Mouse (Mus musculus): ENCODE results near the gene Dnm1.
"Not testable (repeated sequence)": the region's sequence is repeated elsewhere in the genome, so short reads cannot be mapped to it uniquely, and the experiment has no call there.

Dnm1 gene

DNA sequence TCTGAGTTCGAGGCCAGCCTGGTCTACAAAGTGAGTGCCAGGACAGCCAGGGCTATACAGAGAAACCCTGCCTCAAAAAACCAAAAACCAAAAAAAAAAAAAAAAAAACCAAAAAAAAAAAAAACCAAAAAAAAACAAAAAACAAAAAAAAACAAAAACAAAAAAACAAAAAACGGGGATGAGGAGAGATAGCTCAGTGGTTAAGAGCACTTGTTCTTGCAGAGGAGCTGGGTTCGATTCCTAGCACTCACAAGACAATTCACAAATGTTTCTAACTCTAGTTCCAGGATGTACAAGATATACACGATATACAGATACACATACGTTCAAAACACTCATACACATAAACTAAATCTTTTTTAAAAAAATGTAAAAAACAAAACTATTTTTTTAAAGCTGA lies 9.1 kb upstream of the Dnm1 start:
- not testable (repeated sequence) for DNase-seq (ENCODE audit: low spot score in 2 of 2)

GRCm38 (mm10) chr2:32361437-32361836 lies 8.3 kb upstream of the Dnm1 start:
- peak; percentile 81 to 82 for DNase-seq (ENCODE audit: low spot score in 2 of 2)

DNA sequence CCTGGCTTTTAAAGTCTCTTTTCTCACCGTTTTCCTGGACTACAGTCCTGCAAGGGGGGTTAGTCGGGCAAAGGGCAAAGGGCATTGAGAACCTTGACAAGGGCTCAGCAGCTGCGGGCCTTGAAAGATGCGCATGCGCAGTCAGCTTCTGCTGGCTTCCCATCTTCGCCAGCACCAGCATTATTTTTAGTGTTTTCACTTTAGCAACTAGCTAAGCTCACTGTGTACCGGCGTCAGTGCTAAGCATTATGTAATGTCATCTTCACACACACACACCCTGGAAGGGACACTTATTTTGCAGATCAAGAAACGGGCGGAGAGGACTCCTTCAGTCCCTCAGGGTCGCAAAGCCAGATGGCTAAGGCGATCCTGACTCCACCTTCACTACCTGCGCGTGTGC lies 7.6 kb upstream of the Dnm1 start:
- DNase-seq (ENCODE audit: low spot score in 2 of 2): peak; percentile 83 to 90

GRCm38 (mm10) chr2:32358381-32358780 lies 5.2 kb upstream of the Dnm1 start:
- DNase-seq (ENCODE audit: low spot score in 2 of 2): no peak

DNA sequence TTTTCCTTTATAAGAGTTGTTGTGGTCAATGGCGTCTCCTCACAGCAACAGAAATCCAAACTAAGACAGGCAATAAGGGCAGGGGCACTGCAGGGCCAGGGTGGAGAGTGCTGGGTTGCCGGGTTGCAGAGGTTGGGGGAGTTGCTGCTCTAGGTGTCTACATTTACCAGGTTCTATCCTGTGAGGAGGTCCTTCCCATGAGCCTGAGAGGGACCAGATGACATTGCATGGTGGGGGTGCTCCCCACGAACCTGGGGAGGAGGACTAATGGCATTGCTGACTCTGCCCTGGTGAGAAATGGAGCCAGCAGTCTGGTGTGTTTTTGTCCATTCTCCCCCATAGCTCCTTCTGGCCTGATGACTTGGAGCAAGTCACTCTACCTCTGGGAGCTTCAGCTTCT lies 4.6 kb upstream of the Dnm1 start:
- no peak for DNase-seq (ENCODE audit: low spot score in 2 of 2)

- no peak for DNase-seq (ENCODE audit: low spot score in 2 of 2)
Observed at GRCm38 (mm10) chr2:32356216-32356615, 3.1 kb upstream of the Dnm1 start.

GRCm38 (mm10) chr2:32354336-32354895 lies 1.3 kb upstream of the Dnm1 start:
- no peak for DNase-seq (ENCODE audit: low spot score in 2 of 2)

GRCm38 (mm10) chr2:32353836-32354235 lies 698 bp upstream of the Dnm1 start:
- no peak for DNase-seq (ENCODE audit: low spot score in 2 of 2)

- DNase-seq (ENCODE audit: low spot score in 2 of 2): peak; percentile 81
Observed at GRCm38 (mm10) chr2:32352151-32353006, 759 bp downstream of the Dnm1 start, which contains the start of gene Ciz1. Gene Ciz1 (plus strand): TSS chr2:32352327.

GRCm38 (mm10) chr2:32351471-32351961 lies 1.6 kb downstream of the Dnm1 start:
- peak; percentile 60 to 70 for DNase-seq (ENCODE audit: low spot score in 2 of 2)

DNA sequence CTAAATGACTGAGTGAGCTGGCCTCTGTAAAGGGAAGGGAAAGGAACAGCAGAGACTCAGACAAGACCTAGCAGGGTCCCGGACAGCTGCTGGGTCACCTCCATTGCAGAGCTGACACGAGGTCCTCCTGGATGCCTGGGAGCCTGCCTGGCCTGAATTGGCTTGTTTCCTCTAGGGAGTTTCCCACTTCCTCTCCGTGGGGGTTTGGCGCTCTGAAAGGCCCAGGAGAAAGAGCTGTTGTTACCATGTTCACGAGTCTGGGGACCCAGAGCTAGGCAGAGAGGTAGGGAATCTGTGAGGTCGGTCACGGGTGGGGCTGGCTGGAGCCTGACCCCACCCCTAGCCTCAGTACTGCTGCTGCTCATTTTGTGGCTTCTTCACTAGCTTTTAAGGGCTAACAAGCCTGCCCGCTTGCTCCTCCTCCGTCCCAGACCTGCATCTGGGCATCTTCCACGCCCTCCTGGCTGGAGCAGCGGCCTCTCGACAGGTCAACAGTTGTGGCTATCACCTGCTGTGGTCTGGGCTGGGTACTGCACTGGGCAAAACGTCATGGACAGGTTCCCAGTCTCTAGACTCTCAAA lies 2.6 kb downstream of the Dnm1 start:
- no peak for DNase-seq (ENCODE audit: low spot score in 2 of 2)

GRCm38 (mm10) chr2:32349625-32350255 lies 3.4 kb downstream of the Dnm1 start:
- peak in 1 of 2 experiments; percentile 63 for DNase-seq (ENCODE audit: low spot score in 2 of 2)

DNA sequence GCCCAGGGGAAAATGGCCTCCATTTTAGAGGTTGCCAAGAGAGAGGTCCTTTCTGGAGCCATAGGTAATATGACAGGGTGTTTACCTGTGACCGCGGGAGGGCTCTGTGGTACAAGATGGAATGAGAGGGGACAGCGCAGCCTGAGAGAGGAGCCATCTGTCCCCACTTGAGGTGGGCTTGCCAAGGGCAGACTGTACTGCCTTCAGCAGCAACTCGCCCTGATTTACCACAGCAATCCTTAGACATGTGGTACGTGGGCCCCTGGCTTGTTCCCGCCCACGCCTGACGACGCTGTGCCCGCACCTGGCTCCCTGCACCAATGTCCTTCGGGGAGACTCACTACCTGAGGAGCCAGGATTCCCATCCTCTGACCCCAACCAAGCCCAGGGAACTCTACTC lies 4.8 kb downstream of the Dnm1 start:
- DNase-seq (ENCODE audit: low spot score in 2 of 2): peak; percentile 58 to 64

- no peak for DNase-seq (ENCODE audit: low spot score in 2 of 2)
Observed at GRCm38 (mm10) chr2:32347019-32347418, 6.1 kb downstream of the Dnm1 start.

DNA sequence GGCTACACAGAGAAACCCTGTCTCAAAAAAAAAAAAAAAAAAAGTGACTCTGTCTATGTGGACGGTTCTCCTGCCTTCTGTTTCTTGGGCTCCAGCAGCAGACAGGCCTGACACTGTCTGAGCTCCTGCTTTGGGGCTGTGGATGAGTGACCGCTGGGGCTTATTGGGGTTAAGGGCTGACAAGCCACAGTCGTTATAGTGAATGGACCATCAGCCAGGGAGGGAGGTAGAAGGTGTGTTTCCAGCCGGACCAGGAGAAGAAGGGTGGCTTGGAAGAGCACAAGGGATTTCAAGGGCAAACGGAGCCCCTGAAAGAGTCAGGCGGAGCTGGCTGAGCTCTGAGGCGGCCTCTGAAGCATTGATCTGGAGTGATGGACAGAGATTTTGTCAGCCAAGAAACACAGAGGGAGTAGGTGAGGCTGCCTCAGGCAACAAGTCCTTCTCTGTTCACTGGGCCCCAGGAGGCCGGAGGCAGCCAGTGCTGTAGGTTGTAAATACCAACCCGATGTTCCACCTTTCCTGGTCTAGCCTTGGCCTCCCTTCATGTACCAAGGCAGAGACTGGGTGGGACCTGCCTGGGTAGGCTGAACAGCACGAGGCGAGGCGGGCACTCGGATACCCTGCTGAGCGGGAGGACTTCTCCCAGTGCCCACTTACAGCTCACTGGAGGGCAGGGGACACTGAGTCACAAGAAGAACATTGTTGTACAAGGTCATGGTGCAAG lies 8.4 kb downstream of the Dnm1 start:
- DNase-seq (ENCODE audit: low spot score in 2 of 2): no peak

DNA sequence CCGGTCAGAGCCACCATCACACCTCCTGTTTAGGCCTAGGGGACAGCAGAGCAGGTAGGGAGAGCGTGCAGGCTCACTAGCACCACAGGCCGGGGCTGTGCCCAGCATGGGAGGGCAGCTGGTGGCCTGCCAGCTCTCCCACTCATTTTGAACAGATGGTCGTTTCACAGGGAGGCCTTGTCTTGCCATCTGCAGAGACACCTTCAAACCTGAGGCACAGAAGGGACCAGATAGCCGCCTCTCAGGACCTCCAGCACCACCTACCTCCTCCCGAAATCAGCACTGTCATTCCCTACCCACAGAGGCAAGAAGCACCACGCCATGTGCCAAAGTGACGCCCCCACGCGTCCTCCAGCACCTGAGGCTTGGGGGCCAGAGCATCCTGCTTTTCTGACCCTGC lies 9.1 kb downstream of the Dnm1 start:
- no peak for DNase-seq (ENCODE audit: low spot score in 2 of 2)

DNA sequence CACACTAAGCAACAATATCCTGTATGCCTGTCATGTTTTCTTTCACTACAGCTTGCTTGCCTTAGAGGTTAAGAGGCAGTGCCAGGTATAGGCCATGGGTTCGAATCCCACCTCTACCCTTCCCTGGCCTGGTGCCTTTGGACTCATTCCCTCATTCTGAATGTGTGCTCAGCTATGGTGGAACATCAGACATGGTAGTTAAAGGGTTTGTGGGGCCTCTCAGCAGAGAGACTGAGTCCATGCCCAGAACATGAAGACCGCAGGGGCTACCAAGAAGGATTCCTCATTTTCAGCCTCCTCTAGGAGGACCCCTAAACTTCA lies 9.8 kb downstream of the Dnm1 start:
- no peak for DNase-seq (ENCODE audit: low spot score in 2 of 2)

DNA sequence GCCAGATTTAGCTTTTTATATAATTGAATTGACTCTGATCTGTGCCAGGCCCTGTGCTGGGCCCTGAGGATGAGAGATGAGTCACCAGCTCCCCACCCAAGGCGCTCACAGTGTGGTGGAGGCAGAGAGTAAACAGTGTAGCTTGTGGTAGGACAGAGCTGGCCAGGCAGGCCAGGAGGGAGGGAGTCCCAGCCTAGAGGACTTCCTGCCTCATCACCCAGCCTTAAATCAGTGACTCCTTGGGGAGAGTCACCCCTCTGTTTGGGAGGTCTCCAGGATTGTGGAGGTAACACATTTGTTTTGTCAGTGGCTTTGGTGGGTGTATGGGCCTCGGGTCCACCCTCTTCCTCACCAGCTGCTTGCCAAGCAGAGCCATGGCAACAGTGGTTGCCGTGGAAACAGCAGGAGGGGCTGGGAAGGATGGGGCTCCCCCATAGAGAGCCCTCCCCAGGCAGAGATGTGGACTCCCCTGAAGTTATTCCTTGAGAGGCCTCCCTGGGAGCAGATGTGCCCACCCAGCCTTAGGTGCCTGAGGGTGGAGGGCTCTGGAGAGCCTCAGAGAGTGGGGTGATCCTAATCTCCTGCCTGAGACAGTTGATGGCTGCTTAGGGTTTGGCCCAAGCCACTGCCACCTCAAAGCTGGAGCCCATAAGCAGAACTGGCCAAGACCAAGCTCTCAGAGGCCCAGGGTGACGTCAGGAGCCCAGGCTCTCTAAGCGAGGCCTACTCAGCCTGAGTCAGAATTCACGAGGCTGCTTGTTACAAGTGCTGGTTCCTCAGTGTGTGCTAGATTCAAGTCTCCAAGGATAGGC lies 10.4 kb downstream of the Dnm1 start:
- DNase-seq (ENCODE audit: low spot score in 2 of 2): peak; percentile 68 to 79

GRCm38 (mm10) chr2:32342039-32342438 lies 11.1 kb downstream of the Dnm1 start:
- no peak for DNase-seq (ENCODE audit: low spot score in 2 of 2)

DNA sequence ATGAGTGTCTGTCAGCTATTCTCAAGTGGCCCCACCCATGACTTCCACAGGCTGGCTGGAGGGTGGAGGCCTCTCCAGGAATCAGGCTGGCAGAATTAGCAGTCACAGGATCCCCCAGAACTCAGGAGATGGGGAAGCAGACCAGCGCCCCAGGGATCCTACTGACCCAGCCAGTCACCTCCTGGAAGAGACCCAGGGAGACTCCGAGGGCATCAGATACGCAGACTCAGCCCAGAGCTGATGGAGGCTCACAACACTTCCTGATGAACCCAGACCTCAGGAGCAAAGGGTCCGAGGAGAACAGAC lies 11.6 kb downstream of the Dnm1 start:
- DNase-seq (ENCODE audit: low spot score in 2 of 2): no peak
